10 mouse cellular contexts compared by ENCODE assay signal in genomic region chr5:131642752-131643151, GRCm38 (mm10).
DNase-seq lines count a peak whose midpoint lies in the region; ATAC-seq lines count a peak whose summit lies in the region.
"Had no signal": no experiment of that assay in that cellular context is flagged by ENCODE, and none has a peak within 500 bp of the region (broad histone marks: within the 10 kb centered on the region; RNA-seq: fewer than 3 reads in every experiment).

No protein-coding gene starts in this region.

- H3K4me2 ChIP-seq in heart, embryonic 12.5 days: no peak overlapping the region
- H3K4me2 ChIP-seq: lung, embryonic 14.5 days had no signal

- H3K9ac ChIP-seq in heart, embryonic 12.5 days: no peak overlapping the region
- H3K9ac ChIP-seq: lung, embryonic 14.5 days had no signal

- peaks cover 63% of the 10 kb centered on the region for H3K4me1 ChIP-seq in embryonic facial prominence, embryonic 10.5 days
- peaks cover 26% of the 10 kb centered on the region for H3K4me1 ChIP-seq in heart, embryonic 12.5 days (replicated peaks)

- WGBS in embryonic facial prominence, embryonic 10.5 days: 62% methylated on average over 2 of the region's 2 CpGs
- 22% methylated on average over 2 of the region's 2 CpGs for WGBS in heart, embryonic 12.5 days

- H3K4me3 ChIP-seq in embryonic facial prominence, embryonic 10.5 days: no peak overlapping the region
- H3K4me3 ChIP-seq in heart, embryonic 12.5 days: no peak overlapping the region

- H3K36me3 ChIP-seq in embryonic facial prominence, embryonic 10.5 days (replicated peaks): no peaks in the 10 kb centered on the region
- no peaks in the 10 kb centered on the region for H3K36me3 ChIP-seq in heart, embryonic 12.5 days

- H3K27me3 ChIP-seq in embryonic facial prominence, embryonic 10.5 days (replicated peaks; ENCODE audit: low read depth, poor library complexity, severe bottlenecking): peaks cover 76% of the 10 kb centered on the region
- H3K27me3 ChIP-seq in heart, embryonic 12.5 days (replicated peaks): no peaks in the 10 kb centered on the region

- no peaks in the 10 kb centered on the region for H3K9me3 ChIP-seq in embryonic facial prominence, embryonic 10.5 days
- H3K9me3 ChIP-seq in heart, embryonic 12.5 days (replicated peaks): no peaks in the 10 kb centered on the region

- ATAC-seq in heart, embryonic 12.5 days (ENCODE audit: insufficient number of reproducible peaks, low FRiP score): no peak

- DNase-seq in MN1 (ENCODE audit: low spot score): peak; percentile 34
- no peak for DNase-seq in embryonic facial prominence, embryonic 10.5 days (ENCODE audit: low spot score)
- peak; percentile 59 for DNase-seq in mesoderm, embryonic 11.5 days (ENCODE audit: low read depth, low spot score)
- no peak for DNase-seq in spleen, postnatal 14 days (ENCODE audit: low spot score in 2 of 2)
- no peak for DNase-seq in adrenal gland, adult 8-10 months
- no peak for DNase-seq in left cerebral cortex, adult 8-10 months (ENCODE audit: low spot score in 2 of 2)
- DNase-seq: adrenal gland, adult 2 months; lung, embryonic 14.5 days; thymus, postnatal 36 days had no signal

- peak overlapping the region; percentile 14; the same call in 1 of the 2 replicates for H3K27ac ChIP-seq in embryonic facial prominence, embryonic 10.5 days (replicated peaks)
- H3K27ac ChIP-seq in heart, embryonic 12.5 days (ENCODE audit: poor library complexity, severe bottlenecking): peak overlapping the region; percentile 47; the same call in 1 of the 2 replicates

Comparison
In these comparisons a context has a peak if more than half of its experiments do, and no peak if none do; other contexts are left out.
1. DNase-seq: peak in MN1 (single experiment) and mesoderm, embryonic 11.5 days (single experiment); none in embryonic facial prominence, embryonic 10.5 days (single experiment), spleen, postnatal 14 days (0 of 2), adrenal gland, adult 8-10 months (single experiment) and left cerebral cortex, adult 8-10 months (0 of 2).